Mouse (Mus musculus): ENCODE results near the gene Olfr457. TPM values are rescaled to one million over a fixed set of nuclear protein-coding genes. Genes with fewer than 3 reads are reported as not detected.

The Olfr457 gene
- polyA plus RNA-seq (2017; shearing (Covaris generic)), result 0.22 TPM

GRCm38 (mm10) chr6:42476235-42476634, at the start of gene Olfr457:
Gene Olfr457 (minus strand): TSS chr6:42476335.

GRCm38 (mm10) chr6:42487114-42487513, 11.0 kb upstream of the Olfr457 start, which contains the start of gene Olfr456:
Gene Olfr456 (minus strand): TSS chr6:42487214.

GRCm38 (mm10) chr6:42465096-42465495, 11.0 kb downstream of the Olfr457 start, which contains the start of gene Olfr458:
Gene Olfr458 (minus strand): TSS chr6:42465196.

DNA sequence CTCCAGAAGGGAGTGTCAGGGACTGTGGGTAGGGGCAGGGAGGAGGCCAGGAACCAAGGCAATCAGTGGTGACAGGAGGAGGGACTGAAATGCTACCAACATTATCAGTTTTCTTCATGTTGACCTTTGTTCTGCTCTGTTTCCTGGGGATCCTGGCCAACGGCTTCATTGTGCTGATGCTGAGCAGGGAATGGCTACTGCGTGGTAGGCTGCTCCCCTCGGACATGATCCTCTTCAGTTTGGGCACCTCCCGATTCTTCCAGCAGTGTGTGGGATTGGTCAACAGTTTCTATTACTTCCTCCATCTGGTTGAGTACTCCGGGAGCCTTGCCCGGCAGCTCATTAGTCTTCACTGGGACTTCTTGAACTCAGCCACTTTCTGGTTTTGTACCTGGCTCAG, 41.7 kb downstream of the Olfr457 start, which contains the start of gene Tas2r126:
Gene Tas2r126 (plus strand): TSS at position 90 of the 400 bp plus-strand sequence.

Other genes with a start within 250 kb of the Olfr457 start
- 7.0 TPM for gene Gstk1, start 230.4 kb downstream of the Olfr457 start, polyA plus RNA-seq (2017; shearing (Covaris generic))
- gene Tmem139, start 214.4 kb downstream of the Olfr457 start, polyA plus RNA-seq (2017; shearing (Covaris generic)), result not detected
- gene Casp2, start 211.3 kb downstream of the Olfr457 start, polyA plus RNA-seq (2017; shearing (Covaris generic)), result 32.3 TPM
- not detected for gene Clcn1, start 189.7 kb downstream of the Olfr457 start, polyA plus RNA-seq (2017; shearing (Covaris generic))
- gene Fam131b, start 151.7 kb downstream of the Olfr457 start, polyA plus RNA-seq (2017; shearing (Covaris generic)), result not detected
- gene Zyx, start 126.7 kb downstream of the Olfr457 start, polyA plus RNA-seq (2017; shearing (Covaris generic)), result 136 TPM
- gene Epha1, start 103.1 kb downstream of the Olfr457 start, polyA plus RNA-seq (2017; shearing (Covaris generic)), result 0.30 TPM
- gene Tas2r143, start 76.1 kb downstream of the Olfr457 start, polyA plus RNA-seq (2017; shearing (Covaris generic)), result not detected
- gene Tas2r135, start 70.9 kb downstream of the Olfr457 start, polyA plus RNA-seq (2017; shearing (Covaris generic)), result not detected
- not detected for gene Tas2r126, start 41.8 kb downstream of the Olfr457 start, polyA plus RNA-seq (2017; shearing (Covaris generic))
- not detected for gene Olfr458, start 11.1 kb downstream of the Olfr457 start, polyA plus RNA-seq (2017; shearing (Covaris generic))
- gene Olfr456, start 10.9 kb upstream of the Olfr457 start, polyA plus RNA-seq (2017; shearing (Covaris generic)), result not detected
- gene Olfr455, start 71.3 kb upstream of the Olfr457 start, polyA plus RNA-seq (2017; shearing (Covaris generic)), result not detected
- gene Tcaf3, start 121.4 kb upstream of the Olfr457 start, polyA plus RNA-seq (2017; shearing (Covaris generic)), result 0.25 TPM
- not detected for gene Tcaf2, start 168.9 kb upstream of the Olfr457 start, polyA plus RNA-seq (2017; shearing (Covaris generic))
- gene Tcaf1, start 233.8 kb upstream of the Olfr457 start, polyA plus RNA-seq (2017; shearing (Covaris generic)), result not detected

Measured in effector memory CD4-positive, alpha-beta T cell, adult 5 months (primary cell).